Mouse (Mus musculus) retina, adult 2 months (tissue): ENCODE results near the gene Cracr2b.

Experiments used
- DNase-seq: peaks from one replicate; pipeline ENCODE4 v3.0.0-alpha.2; 2012; ENCODE audit warnings: low read depth, low spot score

The Cracr2b gene

DNA sequence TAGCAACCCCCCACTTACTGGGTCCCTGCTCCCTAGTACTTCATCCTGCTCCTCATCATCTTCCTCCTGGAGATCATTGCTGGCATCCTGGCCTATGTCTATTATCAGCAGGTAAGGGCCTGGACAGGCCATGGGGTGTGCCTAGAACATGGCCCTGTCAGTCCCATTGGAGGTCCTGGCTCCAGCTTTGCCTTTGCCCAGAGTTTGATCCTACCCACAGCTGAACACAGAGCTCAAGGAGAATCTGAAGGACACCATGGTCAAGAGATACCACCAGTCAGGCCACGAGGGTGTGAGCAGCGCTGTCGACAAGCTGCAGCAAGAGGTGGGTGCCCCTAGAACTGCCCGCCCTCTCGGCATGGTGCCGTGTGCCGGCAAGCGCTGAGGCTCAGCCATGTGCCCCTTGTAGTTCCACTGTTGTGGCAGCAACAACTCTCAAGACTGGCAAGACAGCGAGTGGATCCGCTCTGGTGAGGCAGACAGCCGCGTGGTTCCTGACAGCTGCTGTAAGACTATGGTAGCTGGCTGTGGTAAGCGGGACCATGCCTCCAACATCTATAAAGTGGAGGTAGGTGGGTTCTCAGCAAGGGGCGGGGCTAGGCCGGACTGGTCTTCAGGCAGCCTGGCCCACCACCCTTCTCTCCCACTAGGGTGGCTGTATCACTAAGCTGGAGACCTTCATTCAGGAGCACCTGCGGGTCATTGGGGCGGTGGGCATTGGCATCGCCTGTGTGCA lies 9.2 kb downstream of the Cracr2b start:
- no peak for DNase-seq

DNA sequence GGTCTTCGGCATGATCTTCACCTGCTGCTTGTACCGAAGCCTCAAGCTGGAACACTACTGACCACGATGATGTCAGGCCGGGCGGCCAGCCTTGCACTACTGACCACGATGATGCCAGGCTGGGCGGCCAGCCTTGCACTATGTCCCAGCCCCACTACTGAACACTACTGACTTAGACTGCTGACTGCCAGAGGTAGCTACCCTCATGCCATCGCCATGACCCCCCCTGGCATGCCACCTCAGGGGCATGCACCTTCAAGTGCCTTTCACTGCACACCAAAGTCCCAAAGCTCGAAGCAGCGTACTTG lies 9.7 kb downstream of the Cracr2b start:
- DNase-seq = no peak

DNA sequence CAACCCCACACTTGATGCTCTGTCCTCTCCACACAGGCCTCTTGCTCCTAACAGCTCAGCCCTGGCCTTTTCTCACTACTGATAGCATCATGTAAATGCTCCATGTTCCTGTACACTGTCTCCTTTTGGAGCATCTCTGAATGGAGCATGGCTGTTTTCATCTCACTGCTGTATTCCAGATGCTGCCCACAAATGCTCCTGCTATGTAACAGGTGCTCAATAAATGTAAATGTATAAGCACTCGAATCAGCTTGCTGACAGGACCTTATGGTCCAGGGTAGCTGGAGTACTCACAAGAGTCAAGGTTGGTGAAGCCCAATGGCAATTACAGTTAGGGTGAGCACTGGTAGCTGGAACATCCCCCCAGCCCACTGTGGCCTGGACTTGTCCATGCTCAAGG lies 10.3 kb downstream of the Cracr2b start:
- no peak for DNase-seq

DNA sequence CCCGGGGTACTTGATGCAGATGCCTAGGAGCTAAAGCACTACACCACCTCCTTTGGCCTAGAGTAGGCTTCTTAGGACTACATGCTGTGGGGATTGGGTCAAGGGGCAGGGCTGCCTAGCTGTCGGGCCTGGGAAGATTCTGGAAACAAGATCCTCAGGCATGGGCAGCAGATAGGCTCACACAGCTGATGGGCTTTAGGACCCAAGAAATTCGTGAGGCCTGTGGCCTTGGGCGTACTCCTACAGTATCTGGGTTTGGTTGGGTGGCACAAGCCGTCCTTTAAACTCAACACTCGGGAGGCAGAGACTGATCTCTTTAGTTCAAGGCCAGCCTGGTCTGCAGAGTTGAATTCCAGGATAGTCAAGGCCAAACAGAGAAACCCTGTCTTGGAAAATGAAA lies 11.3 kb downstream of the Cracr2b start:
- no peak for DNase-seq

DNA sequence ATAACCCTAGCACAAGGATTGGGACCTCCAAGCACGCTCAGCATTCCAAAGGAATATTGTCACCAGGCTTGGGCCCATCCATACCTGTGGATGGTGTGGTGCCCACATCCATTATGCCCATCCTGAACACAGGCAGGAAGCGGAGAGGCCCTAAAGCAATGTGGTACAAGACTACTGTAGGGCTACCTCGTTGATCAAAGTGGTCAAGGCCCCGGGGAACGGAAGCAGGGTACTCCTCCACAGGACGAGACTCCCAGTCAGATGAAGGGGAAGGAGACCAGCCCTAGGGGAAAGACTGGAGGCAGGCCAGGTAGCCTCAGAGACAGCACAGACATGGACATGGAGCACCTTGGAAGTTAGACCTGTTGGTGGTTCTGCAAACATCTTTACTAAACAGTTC lies 11.9 kb downstream of the Cracr2b start:
- no peak for DNase-seq

DNA sequence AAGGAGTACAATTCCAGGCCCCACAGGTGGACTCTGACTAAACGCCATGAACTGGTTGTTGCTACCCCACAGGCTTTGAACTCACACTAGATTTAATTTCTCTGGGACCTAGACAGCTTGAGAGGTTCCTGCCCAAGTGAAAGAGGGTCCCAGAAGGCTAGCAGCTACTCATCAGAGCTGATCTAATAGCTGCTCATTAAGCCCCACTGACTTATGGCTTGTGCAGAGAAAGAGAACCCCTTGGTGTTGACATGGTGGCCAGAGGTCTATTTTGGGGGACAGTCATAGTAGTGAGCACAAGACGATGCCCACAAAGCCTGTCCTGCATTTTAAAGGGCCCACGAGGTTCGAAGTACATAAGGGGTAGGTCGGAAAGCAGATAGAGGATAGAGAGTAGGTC lies 13.3 kb downstream of the Cracr2b start:
- no peak for DNase-seq

DNA sequence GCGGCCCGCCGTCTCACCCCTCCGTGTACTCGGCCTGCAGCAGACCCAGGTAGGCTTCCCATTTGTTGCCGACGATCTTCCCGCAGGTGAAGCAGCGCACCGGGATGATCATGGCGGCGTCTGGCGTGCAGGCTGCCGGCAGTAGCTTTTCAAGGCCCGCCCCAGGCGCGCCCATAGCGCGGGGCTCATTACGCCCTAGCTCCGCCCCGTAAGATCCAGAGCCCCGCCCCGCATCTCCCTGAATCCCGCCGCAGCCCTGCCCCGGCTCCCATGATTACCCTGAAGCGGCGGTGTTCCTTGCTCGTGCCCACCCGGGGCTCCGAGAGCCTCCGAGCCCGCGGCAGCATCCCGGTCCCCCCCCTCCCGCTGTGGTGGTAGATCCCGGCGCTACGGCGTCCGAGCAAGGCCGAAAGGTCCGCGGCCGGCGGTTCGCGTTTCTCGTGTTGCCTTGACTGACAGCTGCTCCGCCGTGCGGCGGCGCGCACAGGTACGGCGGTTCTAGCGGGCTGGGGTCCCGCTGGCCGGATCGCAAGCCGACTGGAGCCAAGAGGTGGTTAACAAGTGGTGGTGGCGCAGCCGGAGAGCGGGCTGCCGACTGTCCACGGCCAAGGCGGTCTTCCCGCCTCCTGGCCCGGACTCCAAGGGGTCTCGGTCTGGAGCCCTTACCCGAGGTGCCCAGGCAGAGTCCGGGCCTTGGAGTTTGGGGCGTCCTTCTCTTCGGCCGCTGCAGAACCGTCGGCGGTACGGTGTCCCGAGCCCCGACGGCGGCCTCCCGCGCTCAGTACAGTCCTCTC lies 14.3 kb downstream of the Cracr2b start, which contains the start of the genes Polr2l and Tspan4:
Gene Polr2l (minus strand): TSS at position 122 of the 794 bp plus-strand sequence.
Gene Tspan4 (plus strand): TSS at position 230 of the 794 bp plus-strand sequence.
- peak; percentile 76 for DNase-seq

DNA sequence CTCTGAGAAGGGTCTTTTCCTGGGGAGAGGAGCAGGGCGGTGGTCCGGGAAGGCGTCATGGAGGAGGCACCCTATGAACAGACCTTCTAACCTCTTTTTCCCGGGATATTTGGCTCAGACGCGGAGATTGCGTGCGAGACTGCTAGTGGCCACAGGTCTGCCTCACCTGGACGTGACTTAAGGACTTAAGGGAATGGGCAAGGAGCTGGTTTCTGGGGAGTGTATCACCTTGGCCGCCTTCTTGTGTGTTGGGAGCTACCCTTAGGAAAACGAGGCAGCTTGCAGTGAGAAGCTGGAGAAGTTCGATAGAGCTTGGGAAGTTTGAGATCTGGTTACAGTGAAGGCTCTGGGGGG lies 14.9 kb downstream of the Cracr2b start:
- no peak for DNase-seq

DNA sequence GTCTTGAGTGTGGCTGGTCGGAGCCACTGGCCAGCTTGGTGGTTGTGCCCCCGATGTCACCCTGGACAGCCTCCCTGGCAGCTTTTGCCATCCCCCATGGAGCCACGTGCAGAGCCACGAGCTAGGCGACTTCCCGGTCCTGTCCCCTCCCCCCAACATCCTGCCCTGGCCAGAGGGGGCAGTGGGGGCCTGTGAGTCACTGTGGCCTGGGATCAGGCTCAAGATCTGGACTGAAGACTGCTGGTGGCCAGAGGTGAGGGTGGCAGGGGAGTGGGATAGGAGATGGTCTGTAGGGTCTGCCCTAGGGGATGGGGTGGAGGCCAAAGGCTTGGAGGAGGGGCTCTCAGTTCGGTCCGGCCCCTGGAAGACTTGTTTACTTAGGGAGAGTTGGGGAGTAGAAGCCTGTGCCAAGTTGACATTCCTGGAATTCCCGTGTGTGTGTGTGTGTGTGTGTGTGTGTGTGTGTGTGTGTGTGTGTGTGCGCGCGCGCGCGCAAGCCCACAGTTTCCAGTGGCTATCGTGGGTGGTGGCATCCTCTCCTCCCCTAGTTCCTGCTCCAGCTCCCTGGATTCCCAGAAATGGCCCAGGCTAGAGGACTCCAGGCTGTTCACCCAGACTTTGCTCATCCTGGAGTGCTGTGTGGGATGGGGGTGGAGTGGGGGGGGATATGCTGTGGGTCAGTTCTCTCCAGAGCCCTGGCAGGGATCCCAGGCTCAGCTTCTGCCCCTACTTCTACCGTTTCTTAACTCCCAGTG lies 15.5 kb downstream of the Cracr2b start:
- DNase-seq = no peak

DNA sequence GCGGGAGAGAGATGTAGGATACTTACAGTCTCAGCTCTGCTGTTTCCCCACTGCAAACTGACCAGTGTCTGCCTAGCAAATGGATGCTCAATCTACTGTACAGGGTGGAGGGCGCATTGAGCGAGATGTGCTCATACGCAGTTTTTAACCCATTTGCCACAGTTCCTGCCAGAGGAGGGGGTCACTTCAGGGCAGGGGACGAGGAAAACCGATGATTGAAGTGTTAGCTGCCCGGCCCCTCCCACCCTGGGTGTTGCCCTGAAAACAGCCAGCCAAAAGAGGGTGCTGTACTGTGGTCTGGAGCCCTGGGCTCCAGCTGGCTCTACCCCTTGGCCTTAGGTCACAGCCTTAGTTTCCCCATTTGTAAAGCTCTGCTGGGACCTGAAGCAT lies 16.1 kb downstream of the Cracr2b start:
- DNase-seq = no peak

DNA sequence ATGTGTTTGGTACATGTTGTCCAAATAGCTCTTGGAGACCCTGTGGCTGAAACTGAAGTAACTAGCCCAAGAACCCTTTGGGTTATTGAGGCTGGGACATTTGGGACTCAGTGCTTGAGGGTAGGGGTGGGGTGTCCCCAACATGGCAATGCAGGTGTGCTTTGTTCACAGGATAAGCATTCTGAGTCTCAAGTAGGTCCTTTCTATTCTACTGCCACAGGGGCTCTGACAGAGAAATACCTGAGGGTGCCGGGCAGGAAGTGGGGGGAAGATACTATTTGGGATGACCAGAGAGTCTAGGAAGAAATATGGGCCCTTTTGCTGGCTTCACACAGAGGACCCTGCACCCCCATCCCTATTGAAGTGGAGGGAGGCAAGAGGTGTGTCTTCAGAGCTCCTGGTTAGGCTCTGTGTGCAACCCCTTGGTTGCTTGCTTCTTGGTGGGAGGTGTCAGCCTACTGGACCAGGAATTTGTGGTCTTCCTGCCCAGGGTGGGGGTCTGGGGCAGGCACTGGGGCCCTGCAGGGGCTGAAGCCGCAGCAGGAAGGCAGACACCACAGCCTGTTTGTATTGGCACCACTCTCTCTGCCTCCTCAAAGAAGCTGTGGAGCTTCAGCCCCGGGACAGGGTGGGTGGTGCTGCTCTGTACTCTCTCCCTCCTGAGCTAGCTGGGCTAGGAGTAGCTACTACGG lies 16.8 kb downstream of the Cracr2b start:
- no peak for DNase-seq

DNA sequence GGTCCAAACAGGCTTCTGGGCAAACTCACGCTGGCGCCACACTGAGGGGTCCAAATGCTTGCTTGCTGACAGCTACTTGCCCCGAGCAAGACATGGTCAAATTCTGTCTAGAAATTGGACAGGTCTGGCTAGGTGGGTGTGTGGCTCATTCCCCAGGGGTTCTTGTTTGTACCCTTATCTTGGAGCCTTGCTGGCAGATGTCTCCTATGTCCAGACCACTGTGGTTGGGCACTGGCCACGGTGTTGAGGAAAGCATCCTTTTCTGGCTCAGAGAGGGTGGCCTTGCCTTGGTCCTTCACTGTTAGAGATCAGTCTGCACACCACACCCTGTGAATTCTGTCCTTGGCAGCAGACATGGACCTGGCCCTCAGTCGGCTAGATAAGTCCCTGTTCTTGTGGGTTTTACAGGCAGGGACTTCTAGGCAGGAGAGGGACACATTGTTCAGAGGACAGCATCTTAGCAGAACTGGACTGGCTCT lies 17.4 kb downstream of the Cracr2b start:
- DNase-seq = no peak

DNA sequence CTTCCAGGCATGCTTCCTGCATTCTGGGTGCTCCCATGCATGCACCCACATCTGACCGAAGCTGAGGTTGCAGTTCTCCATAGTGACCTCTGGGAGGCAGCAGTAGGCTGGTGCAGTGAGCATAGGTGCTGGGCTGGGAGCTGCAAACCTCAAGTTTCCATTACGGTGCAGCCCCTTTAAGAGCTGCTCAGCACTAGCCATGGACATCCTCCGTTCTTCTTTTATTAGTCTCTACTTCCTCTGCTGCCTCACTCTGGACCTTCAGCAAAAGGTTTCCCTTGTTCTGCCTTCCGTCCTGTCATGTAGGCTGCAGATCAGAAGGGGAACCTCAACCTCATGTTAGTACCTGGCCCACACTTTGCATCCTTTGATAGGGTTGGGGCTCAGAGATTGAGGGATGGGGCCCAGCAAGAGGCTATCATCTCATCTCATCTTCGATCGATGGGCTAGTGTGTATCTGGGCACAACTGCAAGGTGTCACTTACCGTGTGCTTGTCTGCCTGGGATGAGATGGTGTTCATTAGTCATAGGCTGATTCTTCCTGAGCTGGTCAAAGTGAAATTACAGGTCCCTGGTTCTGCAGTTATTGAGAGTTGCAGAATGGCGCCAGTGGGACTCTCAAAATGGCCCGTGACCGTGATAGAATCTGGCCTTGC lies 20.1 kb downstream of the Cracr2b start:
- peak; percentile 63 for DNase-seq

DNA sequence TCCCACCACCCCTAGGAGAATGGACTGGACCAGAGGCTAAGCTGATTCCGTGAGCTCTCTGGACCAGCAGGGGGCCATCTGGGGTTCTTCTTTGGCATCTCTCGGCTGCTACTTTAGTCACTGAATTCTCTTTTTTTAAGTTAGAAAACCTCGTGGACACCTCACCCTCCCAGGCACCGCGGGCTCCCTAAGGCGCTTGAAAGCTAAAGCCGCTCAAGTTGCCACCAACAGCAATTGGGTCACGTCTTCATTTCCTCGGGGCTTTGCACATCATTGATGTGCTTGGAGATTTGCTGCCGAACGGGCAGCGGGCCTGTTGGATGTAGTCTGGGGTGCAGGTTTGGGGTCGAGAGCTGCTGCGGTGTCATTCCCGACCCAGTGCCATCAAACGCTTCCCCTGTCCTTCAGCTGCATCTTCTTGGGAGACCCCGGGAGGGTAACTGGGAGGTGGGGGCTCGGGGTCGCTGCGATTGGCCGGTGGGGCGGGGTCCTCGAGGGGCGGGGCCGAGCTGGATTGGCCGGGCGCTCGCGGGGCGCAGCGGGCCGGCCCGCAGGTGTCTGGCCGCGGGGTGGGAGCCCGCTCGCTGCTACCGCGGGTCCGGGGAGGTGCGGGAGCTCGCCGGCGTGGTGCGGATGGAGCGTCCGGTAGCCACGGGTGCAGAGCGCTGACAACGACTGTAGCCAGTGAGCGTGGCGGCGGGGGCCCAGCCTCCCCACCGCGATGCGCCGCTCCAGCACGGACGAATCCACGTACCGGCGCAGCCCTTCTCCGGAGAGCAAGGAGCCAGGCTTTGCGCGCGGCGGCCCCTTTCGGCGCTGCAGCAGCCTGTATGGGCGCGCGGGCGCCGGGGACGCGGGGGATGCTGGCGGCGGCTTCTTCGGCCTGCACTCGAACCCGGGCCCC lies 20.9 kb downstream of the Cracr2b start:
- peak; percentile 61 for DNase-seq

DNA sequence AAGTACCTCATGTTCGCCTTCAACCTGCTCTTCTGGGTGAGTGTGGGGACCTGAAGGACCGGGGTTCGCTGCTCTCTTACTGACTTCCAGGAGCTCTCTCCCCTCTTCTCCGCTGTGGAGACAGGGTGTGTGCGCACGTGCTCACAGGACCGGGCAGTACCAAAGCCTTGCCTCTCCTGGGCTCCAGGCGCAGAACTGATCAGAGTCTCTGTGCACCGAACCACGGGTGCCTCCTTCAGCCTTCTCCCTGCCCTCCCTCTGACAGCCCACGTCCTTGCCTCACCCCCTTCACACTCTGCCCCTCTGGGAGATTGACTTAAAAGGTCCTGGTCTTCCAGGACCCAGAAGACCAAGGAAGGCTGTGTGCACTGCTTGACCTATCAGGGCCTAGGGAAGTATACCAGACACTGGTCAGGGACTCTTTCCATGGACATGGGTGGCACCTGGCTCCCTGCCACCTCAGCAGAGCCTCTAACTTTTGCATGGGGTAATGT lies 21.7 kb downstream of the Cracr2b start:
- DNase-seq = no peak

DNA sequence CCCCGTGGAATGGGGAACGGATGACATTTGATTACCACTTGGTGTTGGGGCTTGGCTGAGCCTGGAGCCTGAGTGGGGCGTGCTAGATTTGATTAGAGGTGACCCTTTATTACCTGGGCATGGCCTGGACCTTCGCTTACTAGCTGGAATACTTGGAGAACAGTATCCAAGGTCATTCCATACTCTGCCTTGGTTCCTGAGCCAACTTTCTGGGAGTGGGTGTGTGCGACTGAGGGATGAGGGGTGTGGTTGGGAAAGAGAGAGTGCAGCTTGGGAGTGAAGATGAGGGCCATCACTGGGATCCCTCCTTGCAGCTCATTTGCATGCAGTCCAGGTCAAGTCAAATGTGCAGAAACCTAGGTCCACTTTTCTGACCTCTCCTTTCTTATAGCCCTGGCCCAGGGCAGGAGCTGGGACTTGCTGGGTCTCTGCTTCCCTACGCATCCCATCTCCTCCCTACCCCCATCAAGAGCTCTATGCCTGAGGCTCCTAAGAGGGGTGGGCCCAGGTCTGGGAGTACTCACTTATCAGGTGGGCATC lies 22.3 kb downstream of the Cracr2b start:
- DNase-seq = no peak

DNA sequence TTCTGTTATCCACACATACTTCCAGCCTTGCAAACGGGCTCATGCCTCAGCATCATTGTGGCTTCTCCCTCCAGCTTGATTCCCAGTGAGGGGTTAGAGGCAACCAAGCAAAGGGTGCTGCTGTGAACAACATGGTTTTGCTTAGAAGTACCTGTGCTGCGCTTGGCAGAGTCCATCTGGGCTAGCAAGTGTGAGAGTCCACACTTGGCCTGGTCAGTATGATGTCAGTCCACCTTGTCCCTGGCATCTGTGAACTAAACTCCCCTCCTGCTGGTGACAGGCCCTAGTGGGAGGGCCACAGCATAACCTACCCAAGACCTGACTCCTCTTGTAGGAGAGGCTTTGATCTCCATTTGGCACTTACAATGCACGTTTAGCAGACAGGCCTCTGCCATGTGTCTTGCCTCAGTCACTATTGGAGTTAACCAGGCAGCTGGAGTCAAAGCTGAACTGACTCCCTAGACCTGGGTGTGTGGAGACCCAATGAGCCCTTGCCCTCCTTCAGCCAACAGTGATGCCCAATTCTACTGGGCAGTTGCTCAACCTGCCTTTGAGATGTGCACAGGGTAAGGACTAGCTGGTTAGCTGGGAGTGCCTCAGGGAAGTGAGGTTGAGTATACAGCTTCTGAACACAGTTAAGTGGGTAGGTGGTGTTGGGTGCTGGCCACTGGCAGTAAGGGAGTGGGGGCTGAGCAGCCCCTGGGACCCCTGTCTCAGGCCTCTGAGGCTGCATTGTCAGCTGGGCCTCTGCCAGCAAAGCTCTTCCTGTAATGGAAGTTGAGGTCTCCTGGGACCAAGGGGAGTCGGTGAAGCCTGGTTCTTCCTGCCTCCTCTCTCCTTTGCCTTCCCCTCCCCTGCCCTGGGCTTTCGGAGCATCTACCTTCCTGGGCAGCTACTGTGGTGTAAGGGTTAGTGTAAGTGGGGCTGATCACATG lies 23.6 kb downstream of the Cracr2b start:
- no peak for DNase-seq

DNA sequence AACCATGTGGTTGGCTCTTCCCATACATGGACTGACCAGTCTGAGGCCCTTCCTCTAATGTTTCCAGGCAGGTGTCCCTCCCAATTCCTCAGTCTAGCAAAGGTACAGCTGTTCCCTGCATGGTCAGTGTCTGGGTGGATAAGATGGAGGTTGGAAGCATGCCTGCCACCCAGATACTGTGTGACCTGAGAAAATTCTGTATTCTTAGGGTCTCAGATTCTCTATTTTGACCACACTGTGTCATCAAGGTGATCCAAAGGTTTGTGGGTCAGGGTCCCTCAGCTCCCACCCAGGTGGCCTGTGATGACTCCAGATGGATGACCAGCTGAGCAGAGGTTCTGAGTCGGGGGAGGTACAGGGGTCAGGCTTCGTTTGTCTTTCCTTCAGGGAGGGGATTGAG lies 24.3 kb downstream of the Cracr2b start:
- no peak for DNase-seq

DNA sequence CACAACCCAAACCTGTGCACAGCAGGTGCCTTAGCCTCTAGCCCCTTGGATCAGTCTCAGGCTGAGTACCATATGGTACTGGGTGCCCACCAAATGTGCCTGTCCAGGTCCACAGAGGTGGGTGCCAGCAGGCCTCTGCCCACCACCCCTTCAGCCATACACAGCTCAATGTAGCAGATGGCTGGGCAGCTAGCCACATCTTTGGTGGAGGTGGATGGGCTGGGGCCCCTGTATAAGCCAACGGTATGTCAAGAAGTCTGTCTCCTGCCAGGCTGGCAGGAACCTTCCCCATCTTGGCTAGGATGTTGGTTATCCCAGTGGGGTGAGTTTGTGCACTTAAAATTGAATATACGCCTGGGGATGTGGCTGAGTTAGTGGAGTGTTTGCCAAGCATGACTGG lies 24.7 kb downstream of the Cracr2b start:
- DNase-seq = no peak
